Comparison of ENCODE assay signal across 7 mouse cellular contexts in genomic region chr11:118443201-118443970, GRCm38 (mm10). TPM values are rescaled to one million over a fixed set of nuclear protein-coding genes. Genes with fewer than 3 reads are reported as not detected.
DNase-seq lines count a peak whose midpoint lies in the region; ATAC-seq and TF ChIP-seq lines count a peak whose summit lies in the region.

No protein-coding gene starts in this region.

- peaks cover 12% of the 10 kb centered on the region for H3K4me1 ChIP-seq in forebrain, embryonic 14.5 days (ENCODE audit: control insufficient read depth, insufficient read depth, low read length)
- H3K4me1 ChIP-seq in intestine, postnatal 0 days (replicated peaks; ENCODE audit: control insufficient read depth, insufficient read depth, low read length), result no peaks in the 10 kb centered on the region
- peaks cover 8% of the 10 kb centered on the region for H3K4me1 ChIP-seq in lung, adult 2 months (ENCODE audit: control insufficient read depth, insufficient read depth, low read length)

- ATAC-seq in forebrain, embryonic 14.5 days, result peak; percentile 45; the same call in 1 of the 2 replicates
- peak; percentile 53 for ATAC-seq in intestine, postnatal 0 days

- peak; percentile 48 to 56 for DNase-seq in right cerebral cortex, adult 2 months (ENCODE audit: low spot score in 2 of 2)
- no peak for DNase-seq in right cerebral cortex, postnatal 25 days
- DNase-seq in adrenal gland, postnatal 10 days, result peak; percentile 91
- DNase-seq in forebrain, embryonic 14.5 days (ENCODE audit: low spot score), result peak; percentile 80
- peak; percentile 74 for DNase-seq in lung, adult 2 months
- peak; percentile 80 for DNase-seq in right cerebral cortex, postnatal 4 days

- 38% methylated on average over 11 of the region's 11 CpGs for WGBS in forebrain, embryonic 14.5 days
- 36% methylated on average over 11 of the region's 11 CpGs for WGBS in intestine, postnatal 0 days
- 34% methylated on average over 11 of the region's 11 CpGs for WGBS in lung, adult 2 months

- H3K4me3 ChIP-seq in forebrain, embryonic 14.5 days (ENCODE audit: low read depth, low read length), result no peak overlapping the region
- no peak overlapping the region for H3K4me3 ChIP-seq in intestine, postnatal 0 days (ENCODE audit: low read depth, low read length)
- H3K4me3 ChIP-seq in lung, adult 2 months (replicated peaks; ENCODE audit: extremely low read depth, low read depth, low read length), result no peak overlapping the region

- TF ChIP-seq POLR2A in lung, adult 2 months (IDR thresholded peaks at IDR 0.05; ENCODE audit: borderline replicate concordance, extremely low read depth, low read depth, low read length), result no peak

- TF ChIP-seq CTCF in intestine, postnatal 0 days (IDR thresholded peaks at IDR 0.05; ENCODE audit: low read depth), result peak; percentile 93
- TF ChIP-seq CTCF in lung, adult 2 months (IDR thresholded peaks at IDR 0.05; ENCODE audit: insufficient read depth, low read length), result peak; percentile 80

- H3K9me3 ChIP-seq in forebrain, embryonic 14.5 days (replicated peaks; ENCODE audit: control insufficient read depth, low read length), result no peaks in the 10 kb centered on the region
- no peaks in the 10 kb centered on the region for H3K9me3 ChIP-seq in intestine, postnatal 0 days (ENCODE audit: control insufficient read depth)

- H3K9ac ChIP-seq in forebrain, embryonic 14.5 days (ENCODE audit: low read length), result no peak overlapping the region
- no peak overlapping the region for H3K9ac ChIP-seq in intestine, postnatal 0 days (ENCODE audit: low read depth, low read length)

- no peak overlapping the region for H3K27ac ChIP-seq in forebrain, embryonic 14.5 days (ENCODE audit: low read depth, low read length)
- H3K27ac ChIP-seq in intestine, postnatal 0 days (ENCODE audit: low read depth, low read length), result no peak overlapping the region

- no peaks in the 10 kb centered on the region for H3K36me3 ChIP-seq in forebrain, embryonic 14.5 days (ENCODE audit: control insufficient read depth, insufficient read depth, low read length)
- H3K36me3 ChIP-seq in intestine, postnatal 0 days (ENCODE audit: control insufficient read depth, insufficient read depth), result no peaks in the 10 kb centered on the region; the same call in 1 of the 2 replicates

- H3K4me2 ChIP-seq in forebrain, embryonic 14.5 days (ENCODE audit: low read length), result no peak overlapping the region
- no peak overlapping the region for H3K4me2 ChIP-seq in intestine, postnatal 0 days (replicated peaks; ENCODE audit: low read depth)

- 0 out of 2 replicates have a peak, but pooled peaks cover 3% of the 10 kb centered on the region for H3K27me3 ChIP-seq in forebrain, embryonic 14.5 days (replicated peaks; ENCODE audit: control insufficient read depth, insufficient read depth, low read length)
- no peaks in the 10 kb centered on the region for H3K27me3 ChIP-seq in intestine, postnatal 0 days (replicated peaks; ENCODE audit: control insufficient read depth, insufficient read depth, low read length)

RNA-seq across cellular contexts. Expression of gene C1qtnf1, which starts 15.4 kb away (rescaled TPM):
- 10 to 100 TPM; 27.7 to 28.7 TPM for total RNA-seq in adrenal gland, postnatal 10 days (2021)
- 2.3 and 3.0 TPM in 2 replicates for polyA plus RNA-seq in forebrain, embryonic 14.5 days (2014; fragmentation: Nextera tagmentation; extraction: Ambion mirVana)
- polyA plus RNA-seq in intestine, postnatal 0 days (2015; fragmentation: Nextera tagmentation; extraction: Ambion mirVana), result 5.2 and 6.1 TPM in 2 replicates
- 17.9 and 21.8 TPM in 2 replicates for polyA plus RNA-seq in lung, adult 2 months (2012; rRNA removed)

RNA-seq across cellular contexts. Expression of gene Cant1, which starts 24.5 kb away (rescaled TPM):
- total RNA-seq in adrenal gland, postnatal 10 days (2021), result 10 to 100 TPM; 29.7 to 29.8 TPM
- 21.4 and 22.8 TPM in 2 replicates for polyA plus RNA-seq in forebrain, embryonic 14.5 days (2014; fragmentation: Nextera tagmentation; extraction: Ambion mirVana)
- 35.0 and 36.1 TPM in 2 replicates for polyA plus RNA-seq in intestine, postnatal 0 days (2015; fragmentation: Nextera tagmentation; extraction: Ambion mirVana)
- polyA plus RNA-seq in lung, adult 2 months (2012; rRNA removed), result 55.9 and 61.9 TPM in 2 replicates

RNA-seq across cellular contexts. Expression of gene Engase, which starts 33.2 kb away (rescaled TPM):
- 10 to 100 TPM; 12.7 to 16.3 TPM for total RNA-seq in adrenal gland, postnatal 10 days (2021)
- polyA plus RNA-seq in forebrain, embryonic 14.5 days (2014; fragmentation: Nextera tagmentation; extraction: Ambion mirVana), result 3.9 and 4.9 TPM in 2 replicates
- polyA plus RNA-seq in intestine, postnatal 0 days (2015; fragmentation: Nextera tagmentation; extraction: Ambion mirVana), result 11.3 and 11.7 TPM in 2 replicates
- polyA plus RNA-seq in lung, adult 2 months (2012; rRNA removed), result 12.9 and 17.0 TPM in 2 replicates

RNA-seq across cellular contexts. Expression of gene Lgals3bp, which starts 41.5 kb away (rescaled TPM):
- total RNA-seq in adrenal gland, postnatal 10 days (2021), result 10 to 100 TPM; 55.4 to 58.3 TPM
- 3.0 TPM in 2 replicates for polyA plus RNA-seq in forebrain, embryonic 14.5 days (2014; fragmentation: Nextera tagmentation; extraction: Ambion mirVana)
- 348 and 382 TPM in 2 replicates for polyA plus RNA-seq in intestine, postnatal 0 days (2015; fragmentation: Nextera tagmentation; extraction: Ambion mirVana)
- 259 and 311 TPM in 2 replicates for polyA plus RNA-seq in lung, adult 2 months (2012; rRNA removed)
